Mouse (Mus musculus): ENCODE data around the gene Krtdap.
"Not testable (repeated sequence)": the region's sequence is repeated elsewhere in the genome, so short reads cannot be mapped to it uniquely, and the experiment has no call there.

Krtdap gene

DNA sequence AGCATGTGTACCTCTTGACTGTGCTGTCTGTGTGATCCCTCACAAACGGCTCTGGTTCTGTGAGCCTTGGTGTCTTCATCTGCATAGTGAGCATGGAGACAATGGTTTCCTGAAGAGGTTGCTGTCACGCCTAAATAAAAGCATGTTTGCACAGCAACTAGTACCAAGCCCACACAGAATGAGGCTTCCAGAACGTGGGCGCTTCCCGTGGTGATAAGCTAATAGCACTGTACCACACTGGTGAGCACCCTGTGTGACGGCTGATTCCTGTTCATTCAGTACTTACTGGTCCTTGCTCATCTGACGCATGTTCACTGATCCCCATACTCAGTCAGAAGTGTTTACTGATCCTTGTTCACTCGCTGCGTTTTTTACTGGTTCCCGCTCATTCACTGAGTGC is 2.4 kb downstream of the Krtdap start:
- no peak for DNase-seq

DNA sequence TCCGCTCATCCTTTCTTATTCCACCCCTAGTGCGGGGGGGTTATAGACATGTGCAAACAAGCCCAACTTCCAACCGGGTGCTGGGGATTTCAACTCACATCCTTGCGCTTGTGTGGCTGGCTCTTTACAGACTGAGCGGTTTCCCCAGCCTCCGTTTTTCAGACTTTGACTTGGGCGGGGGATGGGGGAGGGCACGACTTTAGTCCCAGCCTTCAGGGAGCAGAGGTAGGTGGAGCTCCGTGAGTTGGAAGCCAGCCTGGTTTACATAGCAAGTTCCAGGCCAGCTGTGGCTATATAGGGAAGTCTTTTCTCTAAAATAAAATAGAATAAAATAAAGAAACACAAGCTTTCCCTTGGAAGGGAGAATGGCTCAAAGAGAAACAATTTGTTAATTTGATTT is 4.2 kb downstream of the Krtdap start:
- DNase-seq, result no peak

DNA sequence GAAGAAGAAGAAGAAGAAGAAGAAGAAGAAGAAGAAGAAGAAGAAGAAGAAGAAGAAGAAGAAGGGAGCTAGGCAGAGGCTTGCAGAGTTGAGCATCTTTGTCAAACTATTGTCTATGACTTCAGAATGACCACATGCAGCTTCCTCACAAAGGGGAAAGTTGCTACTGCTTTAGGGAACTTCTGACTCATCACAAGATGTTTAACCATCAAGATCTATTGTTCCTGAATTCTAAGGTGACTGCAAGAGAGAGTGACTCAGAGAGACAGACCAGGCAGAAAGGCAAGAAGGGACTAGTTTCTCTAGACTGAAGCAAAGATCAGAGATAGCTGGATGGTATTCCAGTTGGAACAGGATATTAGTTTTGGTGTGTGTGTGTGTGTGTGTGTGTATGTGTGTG is 7.2 kb downstream of the Krtdap start:
- no peak for DNase-seq

DNA sequence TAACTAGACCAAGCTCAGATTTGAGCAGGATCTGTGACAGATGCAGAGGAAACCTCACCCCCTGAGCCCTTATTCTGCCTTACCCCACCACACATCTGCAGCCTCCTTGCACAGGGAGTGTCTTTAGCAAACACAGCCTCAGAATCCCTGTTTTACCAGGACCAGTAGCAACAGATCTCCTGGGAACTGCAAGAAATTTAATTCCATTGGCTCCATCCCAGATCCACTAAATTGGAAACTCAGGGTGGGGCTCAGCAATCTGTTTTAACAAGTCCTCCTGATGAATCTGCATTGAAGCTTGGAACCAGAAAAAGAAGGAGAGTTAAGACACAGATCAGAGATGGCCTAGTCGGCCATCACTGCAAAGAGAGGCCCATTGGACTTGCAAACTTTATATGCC is 9.1 kb downstream of the Krtdap start:
- no peak for DNase-seq

DNA sequence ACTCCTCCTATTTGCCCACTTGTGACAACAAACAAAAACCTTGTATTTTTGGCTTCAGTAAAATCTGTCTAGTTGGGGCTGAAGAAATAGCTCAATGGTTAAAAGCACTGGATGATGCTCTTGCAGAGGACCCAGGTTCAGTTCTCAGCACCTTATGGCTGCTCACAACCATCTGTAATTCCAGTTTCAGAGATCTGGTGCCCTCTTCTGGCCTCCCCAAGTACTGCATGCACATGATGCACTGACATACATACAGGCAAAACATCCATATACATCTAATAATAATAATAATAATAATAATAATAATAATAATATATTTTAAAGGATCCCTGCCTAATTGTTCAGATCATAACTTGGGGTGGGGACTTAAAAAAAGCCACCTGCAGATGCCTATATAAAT is 13.0 kb downstream of the Krtdap start:
- no peak for DNase-seq

DNA sequence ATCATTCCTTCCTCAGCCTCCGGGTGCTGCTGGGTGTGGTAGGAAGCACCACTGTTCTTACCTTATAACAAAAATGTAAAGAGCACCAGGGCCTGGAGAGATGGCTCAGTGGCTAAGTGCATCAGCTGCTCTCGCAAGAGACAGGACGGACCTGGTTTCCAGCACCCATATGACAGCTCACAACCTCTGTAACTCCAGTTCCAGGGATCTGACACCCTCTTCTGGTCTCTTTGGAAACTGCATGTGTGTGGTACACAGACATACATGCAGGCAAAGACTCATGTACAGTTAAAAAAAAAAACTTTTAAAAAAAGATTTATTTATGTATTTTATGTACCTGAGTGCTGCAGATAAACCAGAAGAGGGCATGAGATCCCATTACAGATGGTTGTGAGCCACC is 15.6 kb downstream of the Krtdap start:
- DNase-seq, result no peak

DNA sequence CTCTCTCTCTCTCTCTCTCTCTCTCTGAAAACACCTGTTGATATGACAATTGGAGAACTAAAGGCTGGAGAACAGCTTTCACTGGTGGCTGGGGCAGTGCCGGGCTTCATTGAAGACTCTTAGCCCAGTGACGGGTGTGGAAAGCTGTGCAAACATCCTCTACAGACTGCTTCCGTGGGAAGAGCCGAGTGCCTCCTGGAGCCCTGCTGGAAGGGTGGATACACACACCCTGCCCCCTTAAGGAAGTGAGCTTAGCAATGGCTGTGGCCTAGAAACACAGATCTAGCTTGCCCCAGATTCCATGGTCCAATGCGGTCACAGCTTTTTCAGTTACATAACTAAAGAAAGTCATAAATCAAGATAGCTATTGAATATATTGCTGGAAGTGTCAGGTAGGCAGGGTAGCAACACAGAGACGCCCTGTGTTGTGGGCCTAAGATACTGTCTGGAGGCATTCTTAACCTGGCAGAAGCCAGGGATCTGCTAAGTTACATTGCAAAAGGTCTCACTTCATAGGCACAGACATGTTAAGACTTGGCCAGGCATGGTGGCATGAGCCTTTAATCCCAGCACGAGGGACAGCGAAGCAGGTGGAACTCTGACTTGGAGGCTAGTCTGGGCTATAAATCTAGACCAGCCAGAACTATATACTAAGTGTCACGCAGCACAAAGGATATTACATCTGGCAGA is 16.5 kb downstream of the Krtdap start:
- peak; percentile 29 for DNase-seq

DNA sequence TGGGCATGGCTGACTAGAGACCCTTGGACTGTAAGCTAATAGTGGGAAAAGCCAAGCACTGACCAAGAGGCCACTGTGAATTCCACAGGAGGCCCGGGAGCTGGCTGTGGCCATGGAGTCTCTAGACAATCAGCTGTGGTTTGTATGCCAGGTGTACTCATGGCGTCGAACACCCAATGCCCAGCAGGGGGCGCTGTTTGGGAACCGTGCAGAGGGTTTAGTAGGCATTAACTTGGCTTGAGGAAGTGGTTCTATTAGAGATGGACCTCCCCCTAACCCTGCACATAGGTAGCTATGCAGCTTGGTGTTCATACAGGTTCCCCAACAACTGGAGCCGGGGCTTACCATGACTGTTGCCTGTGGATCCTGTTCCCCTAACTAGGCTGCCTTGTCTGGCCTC is 18.2 kb downstream of the Krtdap start:
- DNase-seq, result peak; percentile 47

DNA sequence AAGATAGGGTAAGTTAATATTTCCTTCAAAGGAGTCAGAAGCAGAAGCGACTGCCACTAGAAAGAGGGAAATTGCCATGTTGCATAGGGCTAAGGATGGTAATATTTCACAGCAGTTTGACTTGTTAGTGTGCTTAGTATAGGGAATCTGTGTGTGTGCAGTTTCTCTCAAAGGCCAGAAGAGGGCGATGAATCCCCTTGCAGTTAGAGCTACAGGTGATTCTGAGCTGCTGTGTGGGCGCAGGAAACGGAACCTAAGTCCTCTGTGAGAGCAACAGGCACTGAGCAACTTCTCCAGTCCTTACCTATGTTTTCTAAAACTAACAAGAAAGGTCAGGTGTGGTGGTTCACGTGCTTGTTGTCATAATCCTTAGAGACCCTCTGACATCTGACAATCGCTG is 22.6 kb downstream of the Krtdap start:
- no peak for DNase-seq

DNA sequence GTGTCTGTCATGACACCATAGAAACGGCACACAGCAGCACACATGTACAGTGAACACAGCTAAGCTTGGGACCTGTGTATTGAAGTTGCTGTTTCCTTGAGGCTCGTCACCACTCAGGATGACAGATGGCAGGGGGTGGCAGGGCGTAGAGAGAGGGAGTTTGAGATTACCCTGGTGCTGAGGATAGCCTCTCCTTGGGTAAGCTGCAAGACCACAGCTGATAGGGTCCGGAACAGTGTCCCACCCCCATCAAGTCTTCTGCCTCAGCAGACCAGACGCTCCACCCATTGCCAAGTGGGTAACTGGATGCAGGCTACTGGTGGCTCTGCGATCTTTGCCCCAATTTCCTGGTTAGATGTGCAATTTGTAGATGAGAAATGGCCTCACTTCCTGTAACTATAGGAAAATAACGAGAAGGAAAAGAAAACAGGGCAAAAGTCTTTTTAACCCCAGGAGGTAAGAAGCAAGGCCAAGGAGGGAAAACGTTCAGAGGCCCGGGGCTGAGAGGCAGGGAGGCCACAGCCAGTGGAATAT is 24.1 kb downstream of the Krtdap start:
- no peak for DNase-seq

DNA sequence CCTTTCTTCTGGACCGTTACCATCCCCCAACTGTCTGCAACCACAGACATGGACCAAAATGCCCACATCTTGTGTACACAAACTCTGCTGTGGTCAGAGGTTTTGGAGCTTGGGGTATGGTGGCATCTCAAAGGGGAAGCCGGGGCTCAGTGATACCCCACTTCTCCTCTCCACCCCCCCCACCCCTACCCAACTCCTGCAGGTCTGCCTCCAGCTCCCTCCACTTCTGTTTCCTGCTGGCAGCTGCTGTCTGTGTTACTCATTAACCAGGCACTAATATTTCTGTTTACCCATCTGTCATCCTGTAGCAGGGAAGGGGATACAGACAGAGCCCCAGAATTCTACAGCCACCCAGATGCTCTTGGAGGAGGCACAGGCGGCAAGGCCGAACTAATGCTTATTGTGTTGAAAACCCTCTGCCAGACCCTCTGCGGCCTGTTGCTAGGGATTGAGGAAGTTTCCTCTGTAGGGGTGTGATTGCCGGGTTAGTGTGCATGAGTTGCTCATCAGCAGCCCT is 24.7 kb downstream of the Krtdap start:
- no peak for DNase-seq

DNA sequence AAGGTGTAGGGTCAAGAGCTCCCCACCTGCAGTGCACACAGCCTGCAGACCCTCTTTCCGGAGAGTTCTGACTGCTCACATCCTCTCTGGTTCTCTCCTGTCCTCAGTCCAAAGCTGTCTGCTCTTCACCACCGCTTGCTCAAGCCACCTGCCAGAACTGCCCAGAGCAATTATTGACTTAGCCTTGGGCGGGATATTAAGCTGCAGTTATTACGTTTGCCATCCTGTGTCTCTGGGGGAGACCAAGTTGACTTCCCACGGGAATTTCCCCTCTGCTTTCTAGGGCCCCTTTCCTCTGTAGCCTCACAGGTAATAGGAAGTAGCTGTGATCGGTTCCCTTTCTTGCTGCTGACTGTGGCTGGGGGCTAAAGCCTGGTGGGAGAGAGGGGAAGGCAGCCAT is 32.4 kb downstream of the Krtdap start:
- DNase-seq, result no peak

DNA sequence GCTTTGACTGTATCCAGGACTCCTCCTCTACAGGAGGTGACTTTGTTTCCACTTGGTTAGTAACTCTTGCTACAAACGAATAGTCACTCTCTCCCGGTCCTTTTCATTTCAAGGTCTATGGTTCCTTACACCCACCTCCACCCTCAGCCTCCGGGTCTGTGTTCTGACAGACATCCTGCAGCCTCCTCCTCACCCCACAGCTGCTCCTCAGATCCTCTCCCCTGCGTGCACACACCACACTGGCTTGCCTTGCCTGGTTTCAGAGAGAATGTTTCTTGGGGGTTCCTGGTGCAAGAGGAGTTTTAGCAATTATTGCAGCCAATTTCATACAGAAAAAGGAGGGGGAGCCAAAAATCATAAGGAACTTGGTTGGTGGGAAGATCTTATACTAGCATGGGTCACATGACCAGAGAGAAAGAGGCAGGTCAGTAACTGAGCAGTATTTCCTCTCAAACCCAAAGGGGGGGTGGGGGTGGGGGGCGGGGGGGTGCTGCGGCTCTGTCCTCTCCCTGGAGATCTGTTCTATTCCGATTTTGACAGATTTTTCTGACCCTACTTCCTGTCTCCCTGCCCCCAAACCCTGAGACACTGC is 33.3 kb downstream of the Krtdap start:
- DNase-seq, result no peak

DNA sequence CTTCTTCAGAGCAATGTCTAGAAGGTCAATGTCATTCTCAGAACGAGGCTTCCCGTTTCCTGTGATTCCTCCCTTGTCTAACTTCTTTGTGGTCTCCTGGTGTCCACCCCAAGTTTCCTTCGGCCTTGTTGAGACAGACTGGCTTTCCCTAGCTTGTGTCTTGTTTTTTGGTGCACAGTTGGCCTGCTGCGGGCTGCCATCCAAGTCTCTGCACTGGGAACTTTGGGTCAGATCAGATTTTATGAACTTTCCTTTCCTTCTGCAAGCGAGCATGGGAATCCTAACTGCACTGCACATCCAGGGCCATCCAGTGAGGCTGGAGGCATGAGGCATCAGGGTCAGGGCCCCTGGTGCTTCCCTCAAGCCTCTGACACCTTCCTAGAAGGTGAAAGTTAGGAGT is 33.8 kb downstream of the Krtdap start:
- DNase-seq, result no peak

DNA sequence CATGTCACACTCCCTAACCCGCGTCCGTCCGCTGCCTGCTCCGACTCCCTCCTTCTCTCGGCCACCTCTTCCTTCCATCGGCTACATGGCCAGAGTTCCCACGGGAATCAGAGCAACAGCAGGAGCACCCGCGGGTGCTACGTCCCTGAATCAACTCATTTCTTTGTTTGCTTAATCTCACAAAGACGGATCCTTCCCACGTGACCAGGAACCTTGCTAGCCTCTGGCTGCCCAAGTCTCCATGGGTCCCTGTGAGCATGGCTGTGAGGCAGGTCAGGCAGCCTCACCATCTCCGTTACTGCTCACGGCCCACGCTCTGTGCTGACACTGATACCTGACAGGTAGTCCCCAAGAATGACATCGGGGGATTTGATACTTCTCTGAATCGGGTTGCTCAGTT is 36.0 kb downstream of the Krtdap start, which contains the start of gene Ffar2:
Gene Ffar2, minus strand, starts transcription at position 101 of the 400 bp plus-strand sequence.
- DNase-seq, result no peak

DNA sequence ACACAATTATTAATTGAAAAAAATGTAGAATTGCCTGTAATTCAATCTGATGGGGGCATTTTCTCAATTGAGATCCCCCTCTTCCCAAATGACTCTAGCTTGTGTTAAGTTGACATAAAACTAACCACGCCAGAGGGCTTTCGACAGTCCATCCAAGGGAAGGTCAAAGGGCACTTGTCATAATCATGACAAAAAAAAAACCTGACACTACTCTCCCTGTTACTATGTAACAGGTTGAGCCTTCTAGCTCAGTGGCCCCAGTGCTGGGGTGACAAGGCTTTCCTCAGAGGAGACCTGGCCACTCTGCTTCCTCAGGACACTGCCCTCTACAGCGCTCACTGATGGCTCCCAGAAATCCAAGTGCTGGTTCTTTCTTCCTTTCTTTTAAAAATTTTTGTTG is 36.6 kb downstream of the Krtdap start:
- no peak for DNase-seq

DNA sequence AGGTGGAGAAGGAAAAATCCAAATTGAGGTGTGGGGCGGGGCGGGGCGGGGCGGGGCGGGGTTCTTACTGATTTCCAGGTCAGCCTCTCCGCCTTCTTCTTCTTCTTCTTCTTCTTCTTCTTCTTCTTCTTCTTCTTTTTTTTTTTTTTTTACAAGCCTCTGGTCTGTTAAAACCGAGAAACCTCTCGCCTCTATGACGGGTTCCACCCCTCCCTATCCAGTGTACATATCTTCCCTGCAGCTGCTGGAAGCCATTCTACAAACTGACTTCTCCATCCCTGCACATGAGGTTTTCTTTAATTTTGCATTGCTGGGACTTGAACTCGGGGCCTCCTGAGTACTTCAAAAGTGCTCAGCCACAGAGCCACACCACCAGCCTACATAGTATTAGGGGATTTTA is 39.0 kb downstream of the Krtdap start:
- no peak for DNase-seq

DNA sequence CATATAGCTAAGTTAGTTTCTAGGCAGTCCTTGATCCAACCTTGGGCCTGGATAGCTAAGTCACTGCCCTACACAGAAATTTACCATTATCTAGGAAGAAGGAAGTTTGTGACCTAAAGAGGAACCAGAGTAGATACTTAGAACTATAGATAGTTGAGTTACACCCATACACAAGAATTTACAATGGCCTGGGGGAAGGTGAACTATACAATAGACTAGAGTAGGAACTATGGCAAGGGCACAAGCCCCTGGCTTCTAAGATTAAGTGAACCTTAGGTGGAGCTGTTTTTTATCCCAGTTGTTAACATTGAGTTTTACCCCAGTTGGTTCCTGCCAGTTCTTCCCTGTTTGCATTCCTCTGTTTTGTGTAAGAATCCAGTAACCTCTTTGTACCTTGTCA is 41.2 kb downstream of the Krtdap start:
- DNase-seq, result not testable (repeated sequence)

DNA sequence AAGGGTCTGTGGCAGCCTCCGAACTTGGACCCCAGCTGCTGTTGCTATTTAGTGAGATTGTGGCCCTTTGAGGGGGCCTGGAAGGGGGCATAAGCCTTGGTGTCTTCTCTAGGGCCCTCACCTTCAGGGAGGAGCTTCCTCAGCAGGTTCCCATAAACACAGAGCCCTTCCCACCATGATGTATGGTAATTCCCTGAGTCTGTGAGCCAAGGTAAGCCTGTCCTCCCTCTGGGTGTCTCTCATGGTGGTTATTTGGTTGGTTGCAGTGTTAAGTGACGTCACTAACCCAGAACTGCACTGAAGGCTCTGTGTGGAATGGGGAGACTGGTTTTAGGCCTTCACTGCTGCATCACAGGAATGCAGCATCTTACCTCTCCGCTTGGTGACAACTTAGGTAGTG is 41.7 kb downstream of the Krtdap start:
- no peak for DNase-seq

DNA sequence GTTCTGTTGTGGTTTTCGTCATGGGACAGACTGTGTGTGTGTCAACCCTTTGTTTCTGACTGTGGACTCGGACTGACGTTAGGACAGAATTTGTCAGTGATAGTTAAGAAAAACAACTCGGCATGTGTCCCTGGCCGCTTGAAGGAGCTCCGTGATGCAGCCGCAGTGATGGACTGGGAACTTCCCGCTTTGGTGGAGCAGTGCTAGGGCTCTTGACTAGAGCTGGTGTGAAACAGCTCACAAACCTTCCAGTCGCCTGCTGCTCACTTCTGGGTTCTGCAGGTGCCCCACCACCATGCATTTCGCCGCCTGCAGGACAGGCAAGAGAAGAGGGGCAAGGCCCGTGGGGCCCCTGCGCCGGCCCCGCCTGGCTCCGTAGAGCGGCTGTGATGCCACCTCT is 44.6 kb downstream of the Krtdap start:
- no peak for DNase-seq

DNA sequence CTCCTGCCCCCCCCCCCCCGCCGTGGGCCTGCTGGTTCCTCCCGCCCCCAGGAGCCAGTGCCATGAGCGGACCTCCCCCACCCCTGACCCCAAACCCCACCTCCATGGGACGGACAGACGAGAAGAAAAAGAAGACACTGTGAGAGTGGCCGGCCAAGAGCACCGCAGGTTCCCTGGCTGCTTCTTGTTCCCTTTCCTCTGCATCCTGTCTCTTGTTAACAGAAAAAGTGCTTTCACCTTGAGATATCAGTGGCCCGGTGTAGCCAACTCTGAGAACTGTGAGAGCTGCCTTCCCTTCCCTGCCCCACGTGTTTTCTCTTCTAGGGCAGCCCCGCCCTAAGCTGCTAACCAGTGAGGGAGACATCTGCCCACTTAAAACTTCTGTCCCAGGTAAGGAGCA is 45.0 kb downstream of the Krtdap start:
- not testable (repeated sequence) for DNase-seq

DNA sequence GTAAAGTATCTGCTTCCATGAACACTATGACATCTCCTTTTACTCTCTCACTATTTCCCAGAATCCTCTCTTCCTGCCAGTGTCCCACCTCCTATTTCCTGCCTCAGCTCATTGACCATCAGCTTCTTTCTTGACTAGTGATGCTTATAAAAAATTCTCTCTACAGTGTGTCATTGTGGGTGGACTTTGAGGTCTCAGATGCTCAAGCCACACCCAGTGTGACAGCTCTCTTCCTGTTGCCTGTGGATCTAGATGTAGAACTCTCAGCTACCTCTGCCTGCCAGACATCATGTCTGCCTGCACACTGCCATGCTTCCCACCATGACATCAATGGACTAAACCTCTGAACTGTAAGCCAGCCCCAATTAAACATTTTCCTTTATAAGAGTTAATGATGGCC is 49.6 kb downstream of the Krtdap start:
- no peak for DNase-seq

DNA sequence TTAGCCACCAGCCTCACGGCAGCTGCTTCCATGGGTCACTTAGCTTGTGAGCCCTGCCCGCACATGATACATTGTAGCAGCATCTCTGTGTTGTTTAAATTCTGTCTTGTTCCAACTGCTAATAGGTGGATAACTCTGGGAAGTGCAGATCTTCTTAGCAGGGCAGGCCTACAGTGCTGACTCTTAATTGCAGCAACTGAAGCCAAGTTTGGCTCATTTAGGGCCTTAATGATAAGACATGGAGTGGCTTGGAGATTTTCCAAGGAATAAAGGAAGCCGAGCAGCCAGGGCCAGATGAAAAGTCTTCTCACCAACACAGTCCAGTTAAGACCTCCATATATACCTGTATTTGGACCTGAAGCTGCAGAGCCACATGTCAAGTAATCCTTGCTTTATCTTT is 52.6 kb downstream of the Krtdap start:
- DNase-seq, result no peak
